In the genomic region with DNA sequence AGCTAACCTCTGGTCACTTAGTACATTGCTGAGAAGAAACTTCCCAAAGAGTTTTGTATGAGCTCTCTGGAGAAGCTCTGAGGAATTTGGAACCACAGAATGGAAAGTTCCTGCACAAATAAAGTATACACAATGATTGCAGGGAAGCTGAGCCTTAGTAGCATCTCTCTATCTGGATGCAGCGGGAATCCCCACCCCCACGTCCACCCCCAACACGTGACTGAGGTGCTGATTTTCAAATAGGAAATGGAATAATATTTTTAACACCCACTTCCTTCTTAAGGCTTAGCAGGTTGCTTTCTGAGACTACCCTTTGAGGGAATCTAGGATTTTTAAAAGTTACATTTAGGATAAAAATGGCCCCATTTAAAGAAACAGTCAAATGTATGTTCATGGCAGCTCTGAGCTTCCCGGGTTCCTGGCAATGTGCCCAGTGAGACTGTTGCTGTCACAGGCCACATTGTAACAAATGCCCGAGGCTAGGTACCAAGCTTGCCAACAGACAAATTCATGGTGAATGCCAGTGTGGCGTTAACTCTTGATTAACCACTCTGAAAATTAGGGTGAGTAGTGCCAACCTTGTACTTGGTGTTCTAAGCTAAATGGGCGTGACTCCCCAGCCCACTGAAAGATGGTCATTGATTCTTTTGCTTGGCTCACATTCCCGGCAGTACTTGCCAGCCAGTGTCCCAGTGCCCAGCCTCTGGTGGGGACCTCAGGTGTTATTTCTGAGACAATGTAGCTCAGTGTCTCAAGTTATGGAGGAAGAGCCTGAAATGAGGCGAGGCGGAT, we compare ENCODE assay signal across 12 mouse cellular contexts. TPM values are rescaled to one million over a fixed set of nuclear protein-coding genes. Genes with fewer than 3 reads are reported as not detected.
A peak's percentile ranks its signal among the peaks of the same experiment; 100 is the strongest.
DNase-seq lines count a peak whose midpoint lies in the region; ATAC-seq and TF ChIP-seq lines count a peak whose summit lies in the region.
"Had no signal": no experiment of that assay in that cellular context is flagged by ENCODE, and none has a peak within 500 bp of the region (broad histone marks: within the 10 kb centered on the region; RNA-seq: fewer than 3 reads in every experiment).

No protein-coding gene starts in this region.

- H3K36me3 ChIP-seq in embryonic facial prominence, embryonic 14.5 days (ENCODE audit: control insufficient read depth, insufficient read depth, low read length) = no peaks in the 10 kb centered on the region
- no peaks in the 10 kb centered on the region for H3K36me3 ChIP-seq in embryonic facial prominence, embryonic 10.5 days (replicated peaks)
- H3K36me3 ChIP-seq in lung, embryonic 14.5 days (ENCODE audit: insufficient read depth) = no peaks in the 10 kb centered on the region
- H3K36me3 ChIP-seq in heart, adult 2 months (ENCODE audit: control insufficient read depth, insufficient read depth, low read length) = no peaks in the 10 kb centered on the region
- H3K36me3 ChIP-seq: limb, embryonic 13.5 days; midbrain, embryonic 12.5 days had no signal

- peak; percentile 72 for DNase-seq in embryonic facial prominence, embryonic 14.5 days (ENCODE audit: low spot score)
- DNase-seq in embryonic facial prominence, embryonic 10.5 days (ENCODE audit: low spot score) = no peak
- DNase-seq in lung, embryonic 14.5 days = peak; percentile 68
- no peak for DNase-seq in lung, postnatal 36 days
- peak; percentile 29 for DNase-seq in cerebellum, adult 8-10 months
- DNase-seq in kidney, postnatal 25 days = peak; percentile 68 to 76
- DNase-seq in spleen, postnatal 14 days (ENCODE audit: low spot score in 2 of 2) = no peak
- DNase-seq in heart, adult 2 months = no peak

- ATAC-seq in embryonic facial prominence, embryonic 14.5 days (ENCODE audit: low read depth) = no peak
- no peak for ATAC-seq in lung, embryonic 14.5 days (ENCODE audit: insufficient read depth)
- ATAC-seq: inflammation-experienced regulatory T-cells, adult 6 months had no signal

- no peaks in the 10 kb centered on the region for H3K4me1 ChIP-seq in embryonic facial prominence, embryonic 14.5 days (ENCODE audit: control insufficient read depth, insufficient read depth, low read length)
- 0 out of 2 replicates have a peak, but pooled peaks cover 7% of the 10 kb centered on the region for H3K4me1 ChIP-seq in embryonic facial prominence, embryonic 10.5 days
- H3K4me1 ChIP-seq in lung, embryonic 14.5 days (ENCODE audit: insufficient read depth) = no peaks in the 10 kb centered on the region
- no peaks in the 10 kb centered on the region for H3K4me1 ChIP-seq in heart, adult 2 months (ENCODE audit: control insufficient read depth, insufficient read depth, low read length)
- H3K4me1 ChIP-seq: midbrain, embryonic 12.5 days had no signal

- TF ChIP-seq CTCF in lung, embryonic 14.5 days (IDR thresholded peaks at IDR 0.05; ENCODE audit: low read depth) = no peak
- no peak for TF ChIP-seq CTCF in heart, adult 2 months (IDR thresholded peaks at IDR 0.05)

- no peaks in the 10 kb centered on the region for H3K79me2 ChIP-seq in heart, adult 2 months (replicated peaks; ENCODE audit: control insufficient read depth, insufficient read depth, low read length)

- no peaks in the 10 kb centered on the region for H3K27me3 ChIP-seq in embryonic facial prominence, embryonic 14.5 days (replicated peaks; ENCODE audit: control insufficient read depth, insufficient read depth, low read length)
- H3K27me3 ChIP-seq in embryonic facial prominence, embryonic 10.5 days (replicated peaks; ENCODE audit: low read depth, poor library complexity, severe bottlenecking) = peaks cover 7% of the 10 kb centered on the region; the same call in 1 of the 2 replicates
- H3K27me3 ChIP-seq in lung, embryonic 14.5 days (ENCODE audit: insufficient read depth, low read length) = no peaks in the 10 kb centered on the region
- H3K27me3 ChIP-seq in heart, adult 2 months (ENCODE audit: control insufficient read depth, insufficient read depth, low read length) = no peaks in the 10 kb centered on the region
- H3K27me3 ChIP-seq: midbrain, embryonic 12.5 days had no signal

- H3K9ac ChIP-seq in embryonic facial prominence, embryonic 14.5 days (ENCODE audit: low read depth, low read length) = no peak overlapping the region
- no peak overlapping the region for H3K9ac ChIP-seq in lung, embryonic 14.5 days
- H3K9ac ChIP-seq in heart, adult 2 months (ENCODE audit: low read depth, low read length) = no peak overlapping the region
- H3K9ac ChIP-seq: limb, embryonic 13.5 days; midbrain, embryonic 12.5 days had no signal

- no peak overlapping the region for H3K4me3 ChIP-seq in embryonic facial prominence, embryonic 14.5 days (ENCODE audit: low read depth, low read length)
- H3K4me3 ChIP-seq in embryonic facial prominence, embryonic 10.5 days = no peak overlapping the region
- no peak overlapping the region for H3K4me3 ChIP-seq in lung, embryonic 14.5 days (ENCODE audit: low read depth, low read length)
- H3K4me3 ChIP-seq in heart, adult 2 months = no peak overlapping the region
- H3K4me3 ChIP-seq: limb, embryonic 13.5 days; midbrain, embryonic 12.5 days had no signal

- WGBS in embryonic facial prominence, embryonic 14.5 days = 69% methylated on average over 10 of the region's 10 CpGs
- 84% methylated on average over 10 of the region's 10 CpGs for WGBS in embryonic facial prominence, embryonic 10.5 days
- WGBS in lung, embryonic 14.5 days = 64% methylated on average over 10 of the region's 10 CpGs
- WGBS in heart, adult 2 months = 52% methylated on average over 10 of the region's 10 CpGs

- TF ChIP-seq POLR2A in heart, adult 2 months (IDR thresholded peaks at IDR 0.05; ENCODE audit: insufficient read depth, low read depth, low read length) = no peak

- no peak overlapping the region for H3K4me2 ChIP-seq in embryonic facial prominence, embryonic 14.5 days (ENCODE audit: low read depth, low read length)
- no peak overlapping the region for H3K4me2 ChIP-seq in lung, embryonic 14.5 days
- H3K4me2 ChIP-seq: limb, embryonic 13.5 days; midbrain, embryonic 12.5 days had no signal

- intact Hi-C loops in heart, adult 2 months (cut with DNase I) = no loop called here

- no peak for TF ChIP-seq EP300 in heart, adult 2 months (IDR thresholded peaks at IDR 0.05; ENCODE audit: insufficient read depth, low read depth, low read length)

- no peak overlapping the region for H3K27ac ChIP-seq in embryonic facial prominence, embryonic 14.5 days (replicated peaks; ENCODE audit: low read depth, low read length)
- H3K27ac ChIP-seq in embryonic facial prominence, embryonic 10.5 days (replicated peaks) = no peak overlapping the region
- no peak overlapping the region for H3K27ac ChIP-seq in lung, embryonic 14.5 days (ENCODE audit: low read depth)
- no peak overlapping the region for H3K27ac ChIP-seq in heart, adult 2 months
- H3K27ac ChIP-seq: midbrain, embryonic 12.5 days had no signal

- no peaks in the 10 kb centered on the region for H3K9me3 ChIP-seq in embryonic facial prominence, embryonic 14.5 days (ENCODE audit: control insufficient read depth, low read length)
- no peaks in the 10 kb centered on the region for H3K9me3 ChIP-seq in embryonic facial prominence, embryonic 10.5 days
- no peaks in the 10 kb centered on the region for H3K9me3 ChIP-seq in lung, embryonic 14.5 days (ENCODE audit: low read depth, low read length)
- H3K9me3 ChIP-seq: limb, embryonic 13.5 days; midbrain, embryonic 12.5 days had no signal

RNA-seq across cellular contexts. Expression of gene Slc25a48, which starts 11.3 kb away (rescaled TPM):
- 0.45 and 0.54 TPM in 2 replicates for polyA plus RNA-seq in embryonic facial prominence, embryonic 14.5 days (2014; fragmentation: Nextera tagmentation; extraction: Ambion mirVana)
- not detected in 2 replicates for polyA plus RNA-seq in embryonic facial prominence, embryonic 10.5 days (2016; fragmentation: Nextera tagmentation; extraction: Ambion mirVana)
- 0.19 and 0.22 TPM in 2 replicates for polyA plus RNA-seq in lung, embryonic 14.5 days (2014; fragmentation: Nextera tagmentation; extraction: Ambion mirVana)
- under 1 TPM; 0.08 to 0.16 TPM for total RNA-seq in heart, adult 2 months (2021)
- 0.23 and 0.27 TPM in 2 replicates for polyA plus RNA-seq in heart, adult 2 months (2012; rRNA removed)
- total RNA-seq: gastrocnemius, adult 18-20 months had no signal
- polyA plus RNA-seq: inflammation-experienced regulatory T-cells, adult 6 months; midbrain, embryonic 12.5 days had no signal

RNA-seq across cellular contexts. Expression of gene Gm3045, which starts 23.0 kb away (rescaled TPM):
- polyA plus RNA-seq in embryonic facial prominence, embryonic 14.5 days (2014; fragmentation: Nextera tagmentation; extraction: Ambion mirVana) = not detected in 2 replicates
- not detected in 2 replicates for polyA plus RNA-seq in embryonic facial prominence, embryonic 10.5 days (2016; fragmentation: Nextera tagmentation; extraction: Ambion mirVana)
- not detected in 2 replicates for polyA plus RNA-seq in lung, embryonic 14.5 days (2014; fragmentation: Nextera tagmentation; extraction: Ambion mirVana)
- total RNA-seq in heart, adult 2 months (2021) = not detected
- polyA plus RNA-seq in heart, adult 2 months (2012; rRNA removed) = not detected in 2 replicates
- total RNA-seq: gastrocnemius, adult 18-20 months had no signal
- polyA plus RNA-seq: inflammation-experienced regulatory T-cells, adult 6 months; midbrain, embryonic 12.5 days had no signal

RNA-seq across cellular contexts. Expression of gene Il9, which starts 32.6 kb away (rescaled TPM):
- not detected in 2 replicates for polyA plus RNA-seq in embryonic facial prominence, embryonic 14.5 days (2014; fragmentation: Nextera tagmentation; extraction: Ambion mirVana)
- polyA plus RNA-seq in embryonic facial prominence, embryonic 10.5 days (2016; fragmentation: Nextera tagmentation; extraction: Ambion mirVana) = not detected in 2 replicates
- not detected in 2 replicates for polyA plus RNA-seq in lung, embryonic 14.5 days (2014; fragmentation: Nextera tagmentation; extraction: Ambion mirVana)
- total RNA-seq in heart, adult 2 months (2021) = not detected
- not detected in 2 replicates for polyA plus RNA-seq in heart, adult 2 months (2012; rRNA removed)
- total RNA-seq: gastrocnemius, adult 18-20 months had no signal
- polyA plus RNA-seq: inflammation-experienced regulatory T-cells, adult 6 months; limb, embryonic 13.5 days; midbrain, embryonic 12.5 days had no signal

Comparison
In these comparisons a context has a peak if more than half of its experiments do, and no peak if none do; other contexts are left out.
1. DNase-seq: peak in embryonic facial prominence, embryonic 14.5 days (single experiment), lung, embryonic 14.5 days (single experiment), cerebellum, adult 8-10 months (single experiment) and kidney, postnatal 25 days (2 of 2); none in embryonic facial prominence, embryonic 10.5 days (single experiment), lung, postnatal 36 days (single experiment), spleen, postnatal 14 days (0 of 2) and heart, adult 2 months (0 of 2).